Mouse (Mus musculus): ENCODE data around the gene Pacsin1. TPM values are rescaled to one million over a fixed set of nuclear protein-coding genes. Genes with fewer than 3 reads are reported as not detected.

Pacsin1 gene
- polyA plus RNA-seq, 1 experiment from 2014 or later = 1.4 TPM

GRCm38 (mm10) chr17:27622611-27623359 is 32.5 kb upstream of the Pacsin1 start:
- Histone ChIP-seq H3K9ac (replicated peaks; ENCODE audit: low read length) (peak overlapping the region; percentile 93), H3K36me3 (ENCODE audit: insufficient read depth, low read length) (peaks cover 7% of the 10 kb centered on the region), H3K9me3 (ENCODE audit: low read length) (peaks cover 2% of the 10 kb centered on the region; the same call in 1 of the 2 replicates), H3K27me3 (ENCODE audit: insufficient read depth, low read length) (no peaks in the 10 kb centered on the region), H3K4me3 (ENCODE audit: low read length) (peak overlapping the region; percentile 78), H3K4me1 (ENCODE audit: insufficient read depth, low read length) (peaks cover 26% of the 10 kb centered on the region), H3K27ac (ENCODE audit: low read length) (peak overlapping the region; percentile 87), H3K4me2 (replicated peaks; ENCODE audit: low read depth, low read length) (peak overlapping the region; percentile 73)
- 0% methylated on average over 60 of the region's 80 CpGs for WGBS
- ATAC-seq (ENCODE audit: low FRiP score, low TSS enrichment) = peak; percentile 64

- Histone ChIP-seq H3K9ac (replicated peaks; ENCODE audit: low read length) (peak within 1 kb of the TSS; percentile 93), H3K4me2 (replicated peaks; ENCODE audit: low read depth, low read length) (peak within 1 kb of the TSS; percentile 73), H3K27me3 (ENCODE audit: insufficient read depth, low read length) (no peaks in the 10 kb centered on the region), H3K27ac (ENCODE audit: low read length) (peak within 1 kb of the TSS; percentile 87), H3K4me3 (ENCODE audit: low read length) (peak within 1 kb of the TSS; percentile 78), H3K9me3 (ENCODE audit: low read length) (no peaks in the 10 kb centered on the region), H3K4me1 (ENCODE audit: insufficient read depth, low read length) (peaks cover 26% of the 10 kb centered on the region), H3K36me3 (ENCODE audit: insufficient read depth, low read length) (no peaks in the 10 kb centered on the region)
- 7% methylated on average over 86 of the region's 91 CpGs for WGBS
- ATAC-seq (ENCODE audit: low FRiP score, low TSS enrichment) = peak; percentile 94
These were observed 31.7 kb upstream of the Pacsin1 start, which contains the start of gene Nudt3 for GRCm38 (mm10) chr17:27623360-27624326. TSS of gene Nudt3 (minus strand) at chr17:27623495.

DNA sequence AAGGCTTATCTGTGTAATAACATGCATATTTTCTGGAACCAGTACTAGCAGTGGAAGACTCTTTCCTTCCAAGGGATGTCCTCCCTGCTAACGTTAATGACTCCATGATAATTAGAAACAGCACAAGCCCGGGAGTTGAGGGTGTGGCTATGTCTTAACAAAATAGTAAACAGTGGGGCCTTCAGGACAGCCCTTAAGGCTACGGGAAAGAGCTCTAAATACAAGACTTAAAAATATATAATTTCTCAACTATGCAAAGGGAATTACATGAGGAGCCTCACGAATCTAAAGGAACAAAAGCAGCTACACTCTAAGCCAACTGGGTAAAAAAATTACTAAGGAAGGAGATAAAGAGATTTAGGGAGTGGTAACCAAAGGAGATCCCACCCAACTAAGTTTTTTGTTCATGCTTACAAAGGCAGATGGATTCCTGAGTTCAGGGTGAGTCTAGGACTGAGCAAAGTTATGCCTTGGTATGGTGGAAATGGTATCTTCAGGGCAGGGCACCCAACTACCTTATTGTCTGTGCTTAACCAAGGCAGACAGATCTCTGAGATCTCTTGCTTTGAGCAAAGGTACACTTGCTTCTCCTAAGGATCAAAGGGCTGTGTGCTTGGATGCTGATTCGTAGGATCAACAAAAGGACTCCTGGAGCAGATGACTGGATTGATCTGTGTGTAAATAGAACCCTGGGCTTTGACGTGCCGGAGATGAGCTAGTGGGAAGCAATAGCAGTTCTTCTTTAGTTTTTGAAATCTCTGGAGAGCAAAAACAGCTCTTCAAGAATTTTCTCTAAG is 29.7 kb upstream of the Pacsin1 start:
- H3K9ac ChIP-seq (replicated peaks; ENCODE audit: low read length) = no peak overlapping the region
- H3K4me2 ChIP-seq (replicated peaks; ENCODE audit: low read depth, low read length) = no peak overlapping the region
- no peaks in the 10 kb centered on the region for H3K9me3 ChIP-seq (ENCODE audit: low read length)
- no peak overlapping the region for H3K4me3 ChIP-seq (ENCODE audit: low read length)
- peaks cover 8% of the 10 kb centered on the region; the same call in 1 of the 2 replicates for H3K36me3 ChIP-seq (ENCODE audit: insufficient read depth, low read length)
- H3K27ac ChIP-seq (ENCODE audit: low read length) = no peak overlapping the region
- peaks cover 21% of the 10 kb centered on the region for H3K4me1 ChIP-seq (ENCODE audit: insufficient read depth, low read length)
- WGBS = 52% methylated on average over 7 of the region's 7 CpGs
- no peaks in the 10 kb centered on the region for H3K27me3 ChIP-seq (ENCODE audit: insufficient read depth, low read length)
- no peak for ATAC-seq (ENCODE audit: low FRiP score, low TSS enrichment)

DNA sequence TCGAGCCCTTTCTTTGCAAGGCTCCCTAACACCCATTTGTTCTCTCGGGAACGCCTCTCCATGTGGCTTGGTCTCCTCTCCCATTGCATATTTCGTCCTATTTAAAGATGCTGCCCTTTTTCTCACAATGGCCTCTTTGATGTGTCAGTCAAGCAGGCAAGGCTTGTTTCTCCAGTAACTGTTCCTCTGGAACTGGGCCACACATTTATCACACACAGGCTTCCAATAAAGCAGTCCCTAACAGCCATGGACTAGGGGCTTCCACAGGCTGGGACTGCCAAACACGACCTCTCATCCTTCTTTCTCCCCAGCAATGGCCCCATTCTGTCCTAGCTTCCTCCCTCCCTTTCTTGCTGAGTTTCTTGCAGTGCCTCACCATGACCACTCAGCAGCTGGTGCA is 28.6 kb upstream of the Pacsin1 start:
- peaks cover 18% of the 10 kb centered on the region for H3K36me3 ChIP-seq (ENCODE audit: insufficient read depth, low read length)
- no peak for ATAC-seq (ENCODE audit: low FRiP score, low TSS enrichment)
- H3K27ac ChIP-seq (ENCODE audit: low read length) = no peak overlapping the region
- H3K9ac ChIP-seq (replicated peaks; ENCODE audit: low read length) = no peak overlapping the region
- WGBS = 34% methylated on average over 5 of the region's 5 CpGs
- no peak overlapping the region for H3K4me3 ChIP-seq (ENCODE audit: low read length)
- no peaks in the 10 kb centered on the region for H3K27me3 ChIP-seq (ENCODE audit: insufficient read depth, low read length)
- H3K4me2 ChIP-seq (replicated peaks; ENCODE audit: low read depth, low read length) = no peak overlapping the region
- no peaks in the 10 kb centered on the region for H3K9me3 ChIP-seq (ENCODE audit: low read length)
- peaks cover 16% of the 10 kb centered on the region for H3K4me1 ChIP-seq (ENCODE audit: insufficient read depth, low read length)

GRCm38 (mm10) chr17:27627451-27627850 is 27.9 kb upstream of the Pacsin1 start:
- H3K27ac ChIP-seq (ENCODE audit: low read length) = no peak overlapping the region
- no peak overlapping the region for H3K4me3 ChIP-seq (ENCODE audit: low read length)
- no peak overlapping the region for H3K9ac ChIP-seq (replicated peaks; ENCODE audit: low read length)
- WGBS = 48% methylated on average over 5 of the region's 5 CpGs
- H3K4me1 ChIP-seq (ENCODE audit: insufficient read depth, low read length) = peaks cover 18% of the 10 kb centered on the region
- no peak overlapping the region for H3K4me2 ChIP-seq (replicated peaks; ENCODE audit: low read depth, low read length)
- peaks cover 25% of the 10 kb centered on the region for H3K36me3 ChIP-seq (ENCODE audit: insufficient read depth, low read length)
- no peaks in the 10 kb centered on the region for H3K9me3 ChIP-seq (ENCODE audit: low read length)
- no peak for ATAC-seq (ENCODE audit: low FRiP score, low TSS enrichment)
- H3K27me3 ChIP-seq (ENCODE audit: insufficient read depth, low read length) = no peaks in the 10 kb centered on the region

GRCm38 (mm10) chr17:27628376-27628775 is 26.9 kb upstream of the Pacsin1 start:
- peaks cover 27% of the 10 kb centered on the region for H3K4me1 ChIP-seq (ENCODE audit: insufficient read depth, low read length)
- no peak overlapping the region for H3K4me3 ChIP-seq (ENCODE audit: low read length)
- 90% methylated on average over 8 of the region's 8 CpGs for WGBS
- ATAC-seq (ENCODE audit: low FRiP score, low TSS enrichment) = no peak
- H3K27ac ChIP-seq (ENCODE audit: low read length) = no peak overlapping the region
- H3K9ac ChIP-seq (replicated peaks; ENCODE audit: low read length) = no peak overlapping the region
- no peaks in the 10 kb centered on the region for H3K27me3 ChIP-seq (ENCODE audit: insufficient read depth, low read length)
- no peak overlapping the region for H3K4me2 ChIP-seq (replicated peaks; ENCODE audit: low read depth, low read length)
- peaks cover 34% of the 10 kb centered on the region for H3K36me3 ChIP-seq (ENCODE audit: insufficient read depth, low read length)
- H3K9me3 ChIP-seq (ENCODE audit: low read length) = no peaks in the 10 kb centered on the region

GRCm38 (mm10) chr17:27629249-27630020 is 25.9 kb upstream of the Pacsin1 start:
- 81% methylated on average over 2 of the region's 2 CpGs for WGBS
- H3K4me1 ChIP-seq (ENCODE audit: insufficient read depth, low read length) = peaks cover 29% of the 10 kb centered on the region
- H3K9ac ChIP-seq (replicated peaks; ENCODE audit: low read length) = no peak overlapping the region
- peak; percentile 37; the same call in 1 of the 2 replicates for ATAC-seq (ENCODE audit: low FRiP score, low TSS enrichment)
- no peaks in the 10 kb centered on the region for H3K9me3 ChIP-seq (ENCODE audit: low read length)
- H3K36me3 ChIP-seq (ENCODE audit: insufficient read depth, low read length) = peaks cover 40% of the 10 kb centered on the region
- no peaks in the 10 kb centered on the region for H3K27me3 ChIP-seq (ENCODE audit: insufficient read depth, low read length)
- no peak overlapping the region for H3K4me3 ChIP-seq (ENCODE audit: low read length)
- H3K27ac ChIP-seq (ENCODE audit: low read length) = no peak overlapping the region
- H3K4me2 ChIP-seq (replicated peaks; ENCODE audit: low read depth, low read length) = no peak overlapping the region

DNA sequence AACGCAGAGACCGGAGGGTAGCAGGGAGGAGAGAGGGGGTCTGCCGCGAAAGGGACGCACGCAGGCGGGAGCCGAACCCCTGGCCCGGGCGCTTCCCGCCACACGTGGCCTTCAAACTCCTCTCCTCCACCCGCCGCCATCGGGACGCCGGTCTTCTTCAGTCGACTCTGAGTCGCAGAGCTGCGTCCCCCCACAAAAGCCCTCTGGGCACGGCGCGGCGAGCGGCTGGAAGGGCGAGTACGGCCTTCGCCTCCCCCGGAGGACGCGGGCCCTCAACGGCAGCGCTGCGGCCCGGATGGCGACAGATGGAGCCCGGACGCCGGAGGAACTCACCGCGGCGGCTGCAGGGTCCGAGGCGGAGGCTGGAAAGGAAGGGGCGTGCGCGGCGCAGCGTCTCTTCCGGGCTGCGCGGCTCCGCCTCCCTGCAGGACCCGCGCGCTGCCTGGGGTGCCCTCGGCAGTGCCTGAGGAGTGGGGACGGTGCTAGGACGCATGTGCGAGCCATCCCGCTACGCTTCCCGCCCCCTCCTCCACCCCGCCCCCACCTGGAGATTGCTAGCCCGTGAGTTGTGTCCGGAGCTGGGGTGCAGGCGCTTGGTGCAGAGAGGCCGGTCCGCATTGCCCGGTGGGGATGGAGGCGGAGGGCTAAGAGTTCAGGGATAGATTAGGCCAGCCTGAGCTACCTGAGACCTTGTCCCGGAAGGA is 20.3 kb upstream of the Pacsin1 start, which contains the start of gene RPS10-NUDT3:
Gene RPS10-NUDT3, minus strand, starts transcription at position 352 of the 704 bp plus-strand sequence.
- ATAC-seq (ENCODE audit: low FRiP score, low TSS enrichment) = peak; percentile 98
- Histone ChIP-seq H3K9ac (replicated peaks; ENCODE audit: low read length) (peak within 1 kb of the TSS; percentile 95), H3K4me1 (ENCODE audit: insufficient read depth, low read length) (peaks cover 38% of the 10 kb centered on the region), H3K36me3 (ENCODE audit: insufficient read depth, low read length) (peaks cover 39% of the 10 kb centered on the region), H3K4me3 (ENCODE audit: low read length) (peak within 1 kb of the TSS; percentile 98), H3K27me3 (ENCODE audit: insufficient read depth, low read length) (no peaks in the 10 kb centered on the region), H3K4me2 (replicated peaks; ENCODE audit: low read depth, low read length) (peak within 1 kb of the TSS; percentile 74), H3K27ac (ENCODE audit: low read length) (peak within 1 kb of the TSS; percentile 88), H3K9me3 (ENCODE audit: low read length) (no peaks in the 10 kb centered on the region)
- under 1% methylated on average over 61 of the region's 72 CpGs for WGBS
